Mouse (Mus musculus) lung, postnatal 25 days (tissue): Measurements from ENCODE around the gene Samd4b.

Experiments used
- DNase-seq: peaks from one replicate; pipeline ENCODE4 v3.0.0; 2022; ENCODE audit warnings: low spot score

Samd4b gene

DNA sequence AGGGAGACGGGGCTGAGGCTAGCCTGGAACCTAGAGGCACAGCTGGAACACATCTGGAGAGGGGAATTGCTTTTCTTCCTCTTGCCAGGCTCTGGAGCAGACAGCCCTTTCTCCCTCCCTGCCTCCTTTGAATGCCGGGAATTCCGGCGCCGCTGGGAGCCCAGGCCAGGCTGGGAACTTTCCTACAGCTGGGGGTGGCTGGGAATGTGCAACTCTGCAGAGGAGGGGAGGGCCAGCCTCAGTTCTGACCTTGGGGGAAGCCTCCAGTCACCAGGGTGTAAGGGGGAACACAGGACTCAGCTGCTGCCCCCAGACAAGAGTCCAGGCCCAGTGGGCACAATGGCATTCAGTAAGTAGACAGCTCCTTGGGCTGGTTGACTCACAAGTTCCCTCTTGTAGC, 241.0 kb downstream of the Samd4b start:
- peak; percentile 67 for DNase-seq

DNA sequence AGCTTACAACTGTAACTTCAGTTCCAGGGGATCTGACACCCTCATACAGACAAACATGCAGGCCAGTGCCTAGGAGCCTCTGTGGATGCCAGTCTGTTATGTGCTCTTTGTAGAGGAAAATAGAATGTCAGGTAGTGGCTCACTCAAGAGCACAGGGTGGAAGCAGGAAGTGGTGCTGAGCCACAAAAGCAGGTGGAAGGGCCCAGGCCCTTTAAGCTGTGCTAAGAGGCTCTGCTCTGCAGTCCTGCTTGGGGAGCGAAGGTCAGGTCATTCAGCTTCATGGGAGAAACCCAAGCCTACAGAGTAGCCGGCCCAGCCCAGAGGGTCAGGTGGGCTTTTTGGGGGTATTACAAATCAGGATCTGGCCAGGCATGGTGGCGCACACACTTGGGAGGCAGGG, 242.7 kb downstream of the Samd4b start:
- DNase-seq: no peak

DNA sequence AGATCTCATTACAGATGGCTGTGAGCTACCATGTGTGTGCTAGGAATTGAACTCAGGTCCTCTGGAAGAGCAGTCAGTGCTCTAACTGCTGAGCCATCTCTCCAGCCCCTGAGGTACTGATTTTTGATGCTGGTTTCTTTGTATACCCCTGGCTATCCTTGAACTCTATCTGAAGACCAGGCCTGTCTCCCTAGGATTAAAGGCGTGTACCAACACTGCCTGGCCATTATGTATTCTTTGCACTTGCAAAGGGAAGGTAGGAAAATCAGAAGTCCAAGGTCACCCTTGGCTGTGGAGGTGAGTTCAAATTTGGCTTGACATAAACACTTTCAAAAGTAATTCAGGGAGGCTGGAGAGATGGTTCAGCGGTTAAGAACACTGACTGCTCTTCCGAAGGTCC, 243.3 kb downstream of the Samd4b start:
- DNase-seq: no peak

DNA sequence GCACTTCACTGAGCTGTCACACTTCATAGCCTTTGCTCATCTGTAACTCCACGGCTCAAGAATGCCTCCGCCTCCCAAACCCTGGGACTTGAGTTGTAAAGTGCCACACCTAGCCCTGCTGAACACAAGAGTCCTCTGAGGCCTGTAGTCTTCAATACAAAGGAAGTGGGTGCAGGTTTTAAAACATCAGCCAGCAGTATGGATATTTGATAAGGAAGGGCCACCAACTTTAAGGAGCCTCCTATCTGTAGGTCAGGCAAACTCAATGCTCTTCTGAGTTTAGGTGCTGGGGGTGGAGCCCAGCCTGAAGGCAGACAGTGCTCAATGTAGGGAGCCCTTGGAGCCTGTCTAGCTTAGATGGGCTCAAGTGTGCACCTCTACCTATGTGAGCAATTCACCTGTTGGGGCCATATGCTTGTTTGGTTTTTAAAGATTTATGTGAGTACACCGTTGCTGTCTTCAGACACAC, 243.8 kb downstream of the Samd4b start:
- no peak for DNase-seq

DNA sequence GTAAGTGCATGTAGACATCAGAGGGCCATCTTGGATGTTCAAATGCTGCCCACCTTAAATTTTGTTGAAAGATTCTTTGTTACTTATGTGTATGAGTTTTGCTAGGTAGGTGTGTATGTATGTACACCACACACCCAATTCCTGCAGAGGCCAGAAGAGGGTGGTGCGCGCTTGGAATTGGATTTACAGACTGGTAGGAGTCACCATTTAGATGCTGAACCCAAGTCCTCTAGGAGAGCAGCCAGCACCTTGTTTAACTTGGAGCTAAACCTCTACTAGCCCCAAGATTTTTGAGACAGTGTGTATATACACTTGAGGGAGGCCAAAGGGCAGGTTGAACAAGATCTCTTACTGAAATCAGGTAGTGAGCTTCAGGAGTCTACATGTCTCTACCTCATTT, 244.7 kb downstream of the Samd4b start:
- DNase-seq: peak; percentile 32

DNA sequence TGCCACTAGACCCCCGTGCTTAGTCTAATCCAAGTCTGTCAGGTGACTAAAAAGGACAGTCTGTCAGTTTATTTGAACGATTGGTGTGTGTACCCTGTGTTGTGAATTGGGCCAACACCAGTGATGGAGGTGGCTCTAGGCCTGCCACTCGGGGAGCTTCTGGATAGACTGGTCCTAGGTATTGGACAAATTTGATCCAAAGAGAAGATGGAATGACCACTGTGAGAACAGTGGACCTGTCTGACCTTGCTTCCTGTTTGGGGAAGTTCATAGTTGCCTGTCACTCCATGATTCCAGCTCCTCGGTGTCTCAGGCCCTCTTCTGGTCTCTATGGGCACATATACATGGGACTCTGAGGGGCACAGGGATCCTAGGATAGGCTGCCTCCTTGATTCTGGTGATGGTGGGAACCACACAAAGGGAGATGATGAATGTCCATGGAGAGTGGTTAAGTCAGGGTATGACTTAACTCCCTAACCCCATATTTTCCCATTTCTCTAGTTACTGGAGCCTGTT, 246.2 kb downstream of the Samd4b start:
- DNase-seq: no peak

DNA sequence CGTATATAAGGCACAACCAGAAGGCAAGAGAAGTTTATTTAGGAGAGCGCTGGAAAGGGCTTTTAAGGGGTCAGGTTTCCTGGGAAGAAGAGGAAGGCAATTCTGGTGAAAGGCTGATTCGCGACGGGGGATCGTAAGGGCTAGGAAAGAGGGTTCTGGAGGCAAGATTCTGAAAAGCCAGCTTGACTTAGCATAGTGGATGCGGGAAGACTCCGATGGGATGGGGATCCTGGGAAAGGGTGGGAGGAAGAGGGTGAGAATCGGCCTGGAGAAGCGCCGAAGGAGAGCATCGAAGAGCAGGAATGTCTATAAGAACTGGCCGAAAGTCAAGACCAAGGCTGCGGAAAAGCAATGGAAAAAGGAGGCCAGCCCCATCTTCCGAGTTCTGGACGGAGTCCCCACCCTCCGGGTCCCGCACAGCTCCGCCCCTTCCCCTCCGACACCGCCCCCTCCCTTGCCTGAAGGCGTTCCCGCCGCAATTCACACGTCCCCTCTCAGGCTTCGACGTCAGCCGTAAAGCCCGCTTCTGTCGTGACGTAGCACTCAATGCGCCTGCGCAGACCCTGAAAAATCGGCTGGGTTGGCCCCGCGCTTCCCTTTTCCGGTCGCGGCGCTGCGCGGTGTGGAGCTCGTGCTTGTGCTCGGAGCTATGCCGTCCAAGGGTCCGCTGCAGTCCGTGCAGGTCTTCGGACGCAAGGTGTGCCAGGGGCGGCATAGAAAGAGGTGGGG, 247.6 kb downstream of the Samd4b start, which contains the start of gene Rps16:
Rps16 (plus strand) TSS at position 498 of the 729 bp plus-strand sequence.
- DNase-seq: peak; percentile 98
